Mouse (Mus musculus) brain, embryonic 14.5 days (tissue): ENCODE data around the gene Sec24d. TPM values are rescaled to one million over a fixed set of nuclear protein-coding genes. Genes with fewer than 3 reads are reported as not detected.
A peak's percentile ranks its signal among the peaks of the same experiment; 100 is the strongest.

ENCODE experiments used
- DNase-seq: peaks from one replicate; pipeline ENCODE4 v3.0.0-alpha.2; 2011; ENCODE audit warnings: low read depth
- CTCF ChIP-seq: fragments of 200-500 bp; IDR thresholded peaks from 2 replicates; pipeline ENCODE4 v1.5.1; 2012; ENCODE audit warnings: inconsistent platforms, mild to moderate bottlenecking, moderate library complexity, borderline replicate concordance; ENCODE audit not compliant: insufficient read depth, insufficient read length; ENCODE audit errors: extremely low read depth
- POLR2A ChIP-seq: fragments of 200-500 bp; IDR thresholded peaks from 2 replicates; pipeline ENCODE4 v1.6.1; 2012; ENCODE audit warnings: mild to moderate bottlenecking, inconsistent platforms, borderline replicate concordance; ENCODE audit not compliant: poor library complexity, insufficient read depth, insufficient read length, severe bottlenecking; ENCODE audit errors: extremely low read depth
- polyA plus RNA-seq: library from polyadenylated mRNA; depleted of rRNA; stranded (reverse); fragments of >200 nt; gene quantifications from 2 replicates; pipeline ENCODE4 v1.2.3, GENCODE M21; 2012

Sec24d gene
- polyA plus RNA-seq, 1 experiment: 15.6 TPM

- TF ChIP-seq CTCF (no peak), POLR2A (no peak)
- no peak for DNase-seq
Observed at GRCm38 (mm10) chr3:123256181-123257101, 10.8 kb upstream of the Sec24d start.

DNA sequence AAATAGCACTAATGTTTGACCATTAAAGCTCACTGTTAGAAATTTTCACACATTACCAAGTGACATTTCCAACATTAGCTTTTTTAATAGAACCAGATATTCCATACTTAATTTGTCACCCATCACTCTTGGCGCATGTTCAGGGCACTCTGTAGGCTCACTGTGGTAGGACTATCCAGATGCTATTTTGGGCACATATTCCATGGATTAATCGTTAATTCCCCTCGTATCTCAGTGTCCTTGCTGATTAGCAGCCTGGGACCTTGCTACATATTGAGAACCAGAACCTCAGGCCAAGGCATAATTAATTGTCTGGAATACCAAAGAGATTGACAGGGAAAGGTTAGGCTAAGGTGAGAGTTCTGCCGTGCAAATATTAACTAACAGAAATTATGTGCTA, 8.5 kb upstream of the Sec24d start:
- no peak for TF ChIP-seq POLR2A

DNA sequence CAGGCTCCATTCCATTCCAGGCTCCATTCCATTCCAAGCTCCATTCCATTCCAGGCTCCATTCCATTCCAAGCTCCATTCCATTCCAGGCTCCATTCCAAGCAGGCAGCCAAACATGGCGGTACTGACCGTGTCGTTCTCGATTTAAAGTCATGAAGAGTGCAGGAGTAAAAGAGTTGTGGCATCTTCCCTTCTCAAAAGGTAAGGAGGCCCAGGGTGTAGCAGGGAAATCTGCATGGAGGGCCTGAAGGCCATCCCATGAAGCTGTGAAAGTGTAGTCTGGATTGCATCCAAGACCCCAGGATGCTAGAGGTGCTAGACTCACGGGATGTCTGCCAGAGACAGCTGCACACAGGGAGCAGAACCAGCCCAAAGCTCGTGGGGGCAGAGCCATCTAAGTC, 2.5 kb upstream of the Sec24d start:
- TF ChIP-seq CTCF (no peak), POLR2A (no peak)
- peak; percentile 43 for DNase-seq

More for the DNA sequence above, 8.5 kb upstream of the Sec24d start:
- peak; percentile 60 for DNase-seq

DNA sequence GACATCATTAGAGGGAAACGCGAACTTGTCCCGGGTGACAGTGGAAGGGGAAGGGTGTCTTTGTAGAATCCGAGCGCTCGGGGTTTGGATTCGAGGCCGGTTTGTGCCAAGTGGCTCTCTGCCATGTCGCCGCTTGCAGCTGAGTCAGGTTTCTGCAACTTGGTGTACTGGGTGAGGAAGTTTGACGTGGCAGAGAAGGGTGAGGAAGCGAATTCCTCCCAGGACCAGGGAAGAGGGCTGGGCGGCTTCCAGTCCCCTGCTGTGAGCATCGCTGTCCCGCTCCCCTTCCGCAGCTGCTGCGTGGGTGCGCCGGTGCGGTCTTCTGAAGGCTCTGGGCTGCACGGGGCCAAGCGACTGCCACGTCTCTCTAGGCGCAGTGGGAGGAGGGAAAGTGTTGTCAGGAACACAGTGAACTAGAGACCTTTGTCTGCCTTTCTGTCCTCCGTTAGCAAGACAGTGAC, 516 bp downstream of the Sec24d start:
- DNase-seq: peak; percentile 67
- TF ChIP-seq CTCF (no peak), POLR2A (no peak)

DNA sequence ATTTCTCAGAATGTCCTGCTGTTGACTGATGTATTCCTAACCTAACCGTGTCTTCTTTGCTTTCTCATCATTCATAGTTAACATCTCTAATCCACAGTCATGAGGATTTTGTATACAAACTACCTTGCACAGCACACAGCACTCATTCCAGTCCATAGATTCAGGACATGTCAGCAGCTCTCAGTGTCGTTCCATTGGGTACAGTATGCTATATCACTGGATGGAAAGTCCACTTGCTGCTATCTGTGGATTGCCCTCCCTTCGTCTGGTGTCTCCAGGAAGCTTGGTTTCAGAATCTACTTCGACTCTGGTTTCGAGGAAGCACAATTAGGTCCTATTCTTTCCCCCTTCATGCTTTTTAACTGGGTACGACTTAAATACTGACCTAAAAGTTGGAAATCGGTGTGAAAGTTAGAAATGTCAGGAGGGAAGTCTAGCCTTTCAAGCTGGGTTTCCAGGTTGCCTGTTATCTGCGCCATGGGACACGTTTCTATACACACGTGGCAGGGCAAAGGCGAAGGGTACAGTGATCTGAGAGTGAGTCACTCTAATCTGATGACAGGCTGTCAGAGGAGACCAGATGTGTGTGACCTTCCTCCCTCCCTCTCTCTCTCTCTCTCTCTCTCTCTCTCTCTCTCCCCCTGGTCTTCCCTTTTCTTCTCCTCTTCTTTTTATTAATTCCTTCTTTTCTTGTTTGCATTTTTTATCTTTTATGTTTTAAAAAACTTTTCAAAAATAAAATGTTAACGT, 15.8 kb downstream of the Sec24d start:
- TF ChIP-seq CTCF: no peak
- no peak for DNase-seq

DNA sequence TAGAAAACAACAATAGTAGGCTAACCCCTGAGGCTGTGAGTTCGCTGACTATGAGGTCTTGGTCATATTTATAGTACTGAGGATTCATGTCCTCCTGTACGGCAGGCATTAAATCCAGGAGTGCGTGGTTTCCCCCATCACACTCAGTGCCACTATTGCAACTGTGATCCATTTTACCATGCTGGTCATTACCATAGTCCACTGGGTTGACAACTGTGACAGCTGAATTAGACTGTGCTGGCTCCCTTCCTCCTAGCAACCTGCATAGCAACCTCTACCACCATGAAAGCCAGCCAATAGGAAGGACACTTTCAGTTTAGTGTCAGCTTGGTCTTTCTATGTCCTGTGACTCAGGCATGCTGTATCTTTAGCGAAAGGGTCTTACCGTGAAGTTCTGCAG, 17.0 kb downstream of the Sec24d start:
- no peak for DNase-seq
- TF ChIP-seq CTCF: no peak
- TF ChIP-seq POLR2A: no peak

DNA sequence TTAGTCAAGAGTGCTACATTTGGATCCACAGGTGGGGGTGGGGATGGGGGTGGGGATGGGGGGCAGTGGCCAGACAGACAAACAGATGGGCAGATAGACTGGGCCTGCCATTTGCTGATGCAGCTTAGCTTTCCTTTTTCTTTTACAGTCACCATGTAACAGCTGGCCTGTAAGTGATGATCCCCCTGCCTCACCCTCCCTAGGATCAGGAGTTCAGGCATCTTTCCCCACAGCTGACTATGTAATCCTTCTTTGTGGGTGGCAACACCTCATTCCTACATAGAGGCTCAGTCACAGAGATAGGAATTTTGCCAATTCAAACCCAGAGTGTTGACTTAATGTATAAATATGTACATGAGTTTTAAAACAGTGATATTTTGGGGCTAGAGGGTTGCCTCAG, 18.4 kb downstream of the Sec24d start:
- TF ChIP-seq POLR2A: no peak
- no peak for TF ChIP-seq CTCF
- DNase-seq: no peak

DNA sequence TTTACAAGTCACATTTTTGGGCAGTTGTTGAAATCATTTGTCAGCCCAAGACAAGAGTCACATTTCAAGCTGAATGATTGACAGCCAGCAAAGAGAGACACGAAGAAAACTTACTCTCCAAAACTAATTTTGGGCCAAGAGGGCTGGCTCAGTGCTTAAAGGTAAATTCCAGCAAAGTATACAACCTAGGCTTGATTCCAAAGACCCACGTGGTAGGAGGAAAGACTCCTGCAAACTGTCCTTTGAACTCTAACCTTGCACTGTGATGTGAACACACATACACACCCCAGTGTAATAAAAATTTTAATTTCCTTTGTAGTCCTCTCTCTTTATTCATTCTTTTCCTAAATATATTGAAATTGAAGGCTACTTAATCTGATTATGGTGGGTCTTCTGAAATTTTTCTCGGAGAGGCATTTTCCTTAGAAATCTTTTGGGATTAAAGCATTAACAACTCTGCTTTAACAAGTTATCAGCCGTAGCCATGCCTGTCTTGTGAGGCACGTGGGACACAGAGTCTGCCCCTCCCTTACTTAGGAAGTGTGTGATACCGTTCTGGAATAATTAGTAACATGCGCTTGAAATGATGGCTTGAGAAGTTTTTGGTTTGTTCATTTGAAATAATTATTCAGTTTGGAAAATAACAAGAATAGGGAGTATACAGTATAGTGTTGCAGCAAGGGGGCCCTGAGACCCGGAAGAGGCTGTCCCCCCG, 21.8 kb downstream of the Sec24d start:
- no peak for DNase-seq
- no peak for TF ChIP-seq POLR2A
- TF ChIP-seq CTCF: no peak

GRCm38 (mm10) chr3:123291670-123292069, 24.4 kb downstream of the Sec24d start:
- TF ChIP-seq POLR2A: no peak
- no peak for TF ChIP-seq CTCF
- DNase-seq: no peak

GRCm38 (mm10) chr3:123296654-123297053, 29.4 kb downstream of the Sec24d start:
- TF ChIP-seq POLR2A (no peak), CTCF (no peak)
- DNase-seq: no peak

DNA sequence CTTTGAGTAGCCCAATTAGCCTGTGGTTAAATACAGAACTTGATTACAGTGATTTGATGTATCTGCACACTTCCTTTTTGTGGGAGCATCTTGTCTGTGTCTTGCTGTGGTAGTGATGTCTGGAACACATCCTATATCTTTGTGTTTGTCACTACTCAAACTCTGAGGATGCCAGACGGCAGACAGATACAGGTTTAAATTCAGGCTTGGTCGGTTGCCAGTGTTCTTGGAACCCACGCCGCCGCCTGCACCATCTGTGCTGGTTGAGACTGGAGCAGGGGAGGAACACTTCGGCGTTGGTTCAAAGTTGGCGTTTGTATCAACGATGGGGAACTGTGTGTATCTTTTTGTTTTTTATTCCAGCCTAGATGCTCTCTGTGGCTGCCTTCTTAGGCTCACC, 31.0 kb downstream of the Sec24d start:
- DNase-seq: peak; percentile 90
- TF ChIP-seq POLR2A (no peak), CTCF (no peak)
